Mouse (Mus musculus) hindbrain, embryonic 10.5 days (tissue): Measurements from ENCODE around the gene Bcas3. TPM values are rescaled to one million over a fixed set of nuclear protein-coding genes. Genes with fewer than 3 reads are reported as not detected.

Experiments used
- DNase-seq: peaks from one replicate; pipeline ENCODE4 v3.0.0-alpha.2; 2017; ENCODE audit warnings: low spot score
- H3K27ac ChIP-seq: fragments of 300-500 bp; sonication (generic); 2 replicates; pipeline ENCODE4 v1.5.1; 2016; ENCODE audit warnings: mild to moderate bottlenecking, moderate library complexity
- H3K27me3 ChIP-seq: fragments of 300-500 bp; sonication (generic); 2 replicates; pipeline ENCODE4 v1.6.1; 2016; ENCODE audit warnings: mild to moderate bottlenecking; ENCODE audit not compliant: poor library complexity, insufficient read depth, severe bottlenecking
- H3K36me3 ChIP-seq: fragments of 300-500 bp; sonication (generic); 2 replicates; pipeline ENCODE4 v1.6.1; 2016; ENCODE audit warnings: mild to moderate bottlenecking, moderate library complexity
- H3K4me1 ChIP-seq: fragments of 300-500 bp; sonication (generic); replicated peaks from 2 replicates; pipeline ENCODE4 v1.6.1; 2016; ENCODE audit warnings: mild to moderate bottlenecking
- H3K4me3 ChIP-seq: fragments of 300-500 bp; sonication (generic); 2 replicates; pipeline ENCODE4 v1.5.1; 2016; ENCODE audit warnings: mild to moderate bottlenecking, moderate library complexity
- H3K9me3 ChIP-seq: fragments of 300-500 bp; sonication (generic); 2 replicates; pipeline ENCODE4 v1.6.1; 2016; ENCODE audit warnings: mild to moderate bottlenecking, moderate library complexity
- WGBS: fragments of 180-500 bp; shearing (Covaris S2); methylation state at CpG from one replicate; pipeline ENCODE4 v1.1.7; 2016; 5-methylcytosine and 5-hydroxymethylcytosine counted together
- polyA plus RNA-seq: library from polyadenylated mRNA; unstranded; fragments of >200 nt; fragmentation: Nextera tagmentation; extraction: Ambion mirVana; gene quantifications from 2 replicates; pipeline ENCODE4 v1.2.1, GENCODE M21; 2016

Bcas3 gene
- 23.3 and 37.3 TPM in 2 replicates for polyA plus RNA-seq

- peak within 1 kb of the TSS; percentile 81 for H3K27ac ChIP-seq
- H3K27me3 ChIP-seq = no peaks in the 10 kb centered on the region
- under 1% methylated on average over 47 of the region's 47 CpGs for WGBS
- 0 out of 2 replicates have a peak, but pooled peaks cover 3% of the 10 kb centered on the region for H3K36me3 ChIP-seq
- H3K9me3 ChIP-seq = no peaks in the 10 kb centered on the region
- DNase-seq = peak; percentile 99
- peak within 1 kb of the TSS; percentile 67 for H3K4me3 ChIP-seq
- H3K4me1 ChIP-seq = peaks cover 16% of the 10 kb centered on the region
These were observed at the start of gene Bcas3 for GRCm38 (mm10) chr11:85352539-85353380. Gene Bcas3, plus strand, starts transcription at chr11:85353167.

GRCm38 (mm10) chr11:85306577-85307260 lies 46.2 kb upstream of the Bcas3 start:
- H3K36me3 ChIP-seq = no peaks in the 10 kb centered on the region
- H3K4me1 ChIP-seq = peaks cover 7% of the 10 kb centered on the region; the same call in 1 of the 2 replicates
- H3K9me3 ChIP-seq = no peaks in the 10 kb centered on the region
- 71% methylated on average over 4 of the region's 4 CpGs for WGBS
- no peaks in the 10 kb centered on the region for H3K27me3 ChIP-seq
- no peak overlapping the region for H3K27ac ChIP-seq
- H3K4me3 ChIP-seq = no peak overlapping the region
- DNase-seq = no peak

DNA sequence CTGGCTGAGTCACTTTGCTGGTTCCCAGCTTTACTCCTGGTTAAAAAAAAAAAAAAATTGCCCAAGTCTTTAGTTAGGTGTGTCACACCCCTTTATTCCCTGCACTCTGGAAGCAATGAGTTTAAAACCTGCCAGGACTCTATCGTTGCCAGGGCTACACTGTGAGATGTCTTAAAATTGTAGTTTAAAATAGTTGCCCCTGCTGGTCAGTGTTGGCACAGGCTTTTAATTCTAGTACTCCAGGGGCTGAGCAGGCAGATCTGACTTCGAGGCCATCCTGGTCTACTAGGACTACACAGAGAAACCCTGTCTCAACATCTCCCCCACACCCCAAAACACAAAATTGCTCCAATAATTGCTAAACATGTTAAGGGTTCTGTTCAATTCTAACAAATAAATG lies 44.2 kb upstream of the Bcas3 start:
- no peak for DNase-seq
- Histone ChIP-seq H3K4me3 (no peak overlapping the region), H3K27me3 (no peaks in the 10 kb centered on the region), H3K36me3 (peaks cover 3% of the 10 kb centered on the region; the same call in 1 of the 2 replicates), H3K4me1 (peaks cover 23% of the 10 kb centered on the region), H3K27ac (no peak overlapping the region), H3K9me3 (no peaks in the 10 kb centered on the region)
- WGBS = 80% methylated on average over 2 of the region's 2 CpGs

- Histone ChIP-seq H3K4me3 (peak overlapping the region; percentile 95), H3K27ac (peak overlapping the region; percentile 97), H3K27me3 (no peaks in the 10 kb centered on the region), H3K4me1 (peaks cover 23% of the 10 kb centered on the region), H3K9me3 (0 out of 2 replicates have a peak, but pooled peaks cover 2% of the 10 kb centered on the region), H3K36me3 (peaks cover 17% of the 10 kb centered on the region)
- no peak for DNase-seq
- 2% methylated on average over 15 of the region's 15 CpGs for WGBS
These were observed 42.6 kb upstream of the Bcas3 start for GRCm38 (mm10) chr11:85310407-85310712.

DNA sequence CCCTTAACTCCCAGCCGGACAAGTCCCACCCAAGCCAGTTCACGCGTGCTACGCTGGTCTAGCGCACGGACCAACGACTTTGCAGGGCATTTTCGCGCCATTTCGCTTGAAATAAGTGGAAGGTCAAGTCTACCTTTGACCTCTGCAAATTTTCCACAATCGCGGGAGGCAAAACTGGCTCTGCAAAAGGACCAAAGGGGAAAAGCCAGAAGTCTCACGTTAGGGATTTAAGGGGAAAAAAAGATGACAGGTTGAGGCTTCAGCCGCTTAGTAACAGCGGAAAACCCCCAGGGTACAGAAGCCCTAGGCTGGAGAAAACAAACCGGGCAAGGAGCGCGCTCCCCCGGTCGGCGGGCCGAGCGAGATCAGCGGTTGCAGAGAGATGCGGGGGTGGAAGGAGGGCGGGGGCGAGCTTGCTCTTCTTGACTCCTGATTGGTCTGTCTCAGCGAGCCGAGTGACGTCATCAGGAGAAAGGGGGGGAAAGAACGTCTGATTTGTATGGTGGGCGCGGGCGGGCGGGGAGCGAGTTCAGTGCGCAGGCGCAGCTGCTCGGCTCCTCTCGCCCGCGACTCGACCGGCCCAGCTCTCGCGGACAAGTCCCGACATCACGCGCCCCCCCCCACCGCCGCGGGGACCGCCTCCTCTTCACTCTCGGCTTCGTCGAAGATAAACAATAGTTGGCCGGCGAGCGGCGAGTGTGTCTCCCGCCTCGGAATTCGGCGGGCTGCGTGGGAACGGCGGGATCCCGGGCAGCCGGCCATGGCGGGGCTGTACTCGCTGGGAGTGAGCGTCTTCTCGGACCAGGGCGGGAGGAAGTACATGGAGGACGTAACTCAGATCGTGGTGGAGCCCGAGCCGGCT lies 42.0 kb upstream of the Bcas3 start, which contains the start of gene Ppm1d:
TSS of gene Ppm1d (plus strand) at position 532 of the 862 bp plus-strand sequence.
- Histone ChIP-seq H3K4me3 (peak within 1 kb of the TSS; percentile 95), H3K36me3 (peaks cover 21% of the 10 kb centered on the region), H3K4me1 (peaks cover 23% of the 10 kb centered on the region), H3K27ac (peak within 1 kb of the TSS; percentile 97), H3K9me3 (0 out of 2 replicates have a peak, but pooled peaks cover 2% of the 10 kb centered on the region), H3K27me3 (no peaks in the 10 kb centered on the region)
- under 1% methylated on average over 78 of the region's 78 CpGs for WGBS
- DNase-seq = peak; percentile 99

GRCm38 (mm10) chr11:85311645-85312490 lies 41.1 kb upstream of the Bcas3 start:
- under 1% methylated on average over 56 of the region's 56 CpGs for WGBS
- Histone ChIP-seq H3K27me3 (no peaks in the 10 kb centered on the region), H3K36me3 (peaks cover 30% of the 10 kb centered on the region), H3K4me3 (peak overlapping the region; percentile 95), H3K9me3 (0 out of 2 replicates have a peak, but pooled peaks cover 2% of the 10 kb centered on the region), H3K4me1 (peaks cover 23% of the 10 kb centered on the region), H3K27ac (peak overlapping the region; percentile 97)
- DNase-seq = peak; percentile 64

GRCm38 (mm10) chr11:85312818-85313217 lies 40.1 kb upstream of the Bcas3 start:
- H3K27ac ChIP-seq = no peak overlapping the region
- WGBS = 44% methylated on average over 2 of the region's 2 CpGs
- H3K4me1 ChIP-seq = peaks cover 23% of the 10 kb centered on the region
- no peak for DNase-seq
- H3K27me3 ChIP-seq = no peaks in the 10 kb centered on the region
- H3K36me3 ChIP-seq = peaks cover 33% of the 10 kb centered on the region
- peak overlapping the region; percentile 95 for H3K4me3 ChIP-seq
- H3K9me3 ChIP-seq = 0 out of 2 replicates have a peak, but pooled peaks cover 2% of the 10 kb centered on the region

DNA sequence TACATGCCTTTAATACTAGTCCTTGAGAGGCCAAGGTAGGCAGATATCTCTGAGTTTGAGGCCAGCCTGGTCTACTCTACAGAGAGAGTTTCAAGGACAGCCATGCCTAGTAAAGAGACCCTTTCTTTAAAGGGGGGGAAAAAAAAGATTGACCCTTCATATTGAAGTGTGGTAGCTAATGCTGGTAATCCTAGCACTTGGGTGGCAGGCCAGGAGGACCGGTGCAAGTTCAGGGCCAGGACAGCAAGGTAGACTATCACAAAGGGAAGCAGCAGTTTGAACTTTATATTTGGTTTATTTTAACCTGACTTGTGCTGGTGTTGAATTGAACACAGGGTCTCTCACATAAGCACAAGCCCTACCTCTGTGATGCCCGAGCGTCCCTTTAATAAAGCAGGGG lies 39.6 kb upstream of the Bcas3 start:
- Histone ChIP-seq H3K9me3 (0 out of 2 replicates have a peak, but pooled peaks cover 2% of the 10 kb centered on the region), H3K27ac (no peak overlapping the region), H3K36me3 (peaks cover 33% of the 10 kb centered on the region), H3K4me1 (peaks cover 23% of the 10 kb centered on the region), H3K27me3 (no peaks in the 10 kb centered on the region), H3K4me3 (peak overlapping the region; percentile 95)
- WGBS = 93% methylated on average over 3 of the region's 3 CpGs
- DNase-seq = no peak

GRCm38 (mm10) chr11:85323567-85324330 lies 29.2 kb upstream of the Bcas3 start:
- WGBS = 87% methylated on average over 9 of the region's 9 CpGs
- Histone ChIP-seq H3K36me3 (peaks cover 39% of the 10 kb centered on the region), H3K27ac (no peak overlapping the region), H3K4me3 (no peak overlapping the region), H3K4me1 (no peaks in the 10 kb centered on the region), H3K9me3 (no peaks in the 10 kb centered on the region), H3K27me3 (no peaks in the 10 kb centered on the region)
- no peak for DNase-seq

- DNase-seq = no peak
- Histone ChIP-seq H3K4me1 (no peaks in the 10 kb centered on the region), H3K9me3 (no peaks in the 10 kb centered on the region), H3K27me3 (no peaks in the 10 kb centered on the region), H3K4me3 (no peak overlapping the region), H3K36me3 (peaks cover 80% of the 10 kb centered on the region), H3K27ac (no peak overlapping the region)
- 93% methylated on average over 3 of the region's 3 CpGs for WGBS
These were observed 24.2 kb upstream of the Bcas3 start for GRCm38 (mm10) chr11:85328717-85329116.

GRCm38 (mm10) chr11:85329167-85329894 lies 23.6 kb upstream of the Bcas3 start:
- Histone ChIP-seq H3K36me3 (peaks cover 80% of the 10 kb centered on the region), H3K27ac (no peak overlapping the region), H3K4me3 (no peak overlapping the region), H3K4me1 (no peaks in the 10 kb centered on the region), H3K27me3 (no peaks in the 10 kb centered on the region), H3K9me3 (no peaks in the 10 kb centered on the region)
- 95% methylated on average over 7 of the region's 7 CpGs for WGBS
- DNase-seq = no peak
